Mouse (Mus musculus) heart, adult 2 months (tissue): ENCODE data around the gene Fbxo9. TPM values are rescaled to one million over a fixed set of nuclear protein-coding genes. Genes with fewer than 3 reads are reported as not detected.

Source experiments
- DNase-seq, 2 experiments: peaks; one replicate each; pipeline ENCODE4 v3.0.0; 2021
- H3K27ac ChIP-seq: fragments of 200-600 bp; 2 replicates; pipeline ENCODE4 v1.8.1; 2022
- H3K27me3 ChIP-seq: fragments of 200-500 bp; 2 replicates; pipeline ENCODE4 v1.6.1; 2012; ENCODE audit warnings: mild to moderate bottlenecking, low read length, inconsistent platforms, mixed read lengths; ENCODE audit not compliant: control insufficient read depth, insufficient read depth
- H3K36me3 ChIP-seq: fragments of 200-500 bp; 2 replicates; pipeline ENCODE4 v1.6.1; 2012; ENCODE audit warnings: low read length, inconsistent platforms; ENCODE audit not compliant: control insufficient read depth, insufficient read depth
- H3K4me1 ChIP-seq: fragments of 200-500 bp; 2 replicates; pipeline ENCODE4 v1.6.1; 2011; ENCODE audit warnings: low read length; ENCODE audit not compliant: control insufficient read depth, insufficient read depth
- H3K4me3 ChIP-seq: fragments of 200-600 bp; 2 replicates; pipeline ENCODE4 v1.8.1; 2022
- H3K79me2 ChIP-seq: fragments of 200-500 bp; replicated peaks from 2 replicates; pipeline ENCODE4 v1.6.1; 2012; ENCODE audit warnings: mild to moderate bottlenecking, inconsistent platforms, low read length, moderate library complexity, mixed read lengths; ENCODE audit not compliant: control insufficient read depth, insufficient read depth
- H3K9ac ChIP-seq: fragments of 200-500 bp; 2 replicates; pipeline ENCODE4 v1.6.1; 2012; ENCODE audit warnings: low read depth, mild to moderate bottlenecking, control low read depth, inconsistent platforms, low read length, mixed read lengths
- CTCF ChIP-seq: fragments of 200-600 bp; IDR thresholded peaks from 2 replicates; pipeline ENCODE4 v1.8.1; 2022; ENCODE audit warnings: antibody characterized with exemption, mild to moderate bottlenecking, moderate library complexity
- EP300 ChIP-seq: fragments of 200-500 bp; IDR thresholded peaks from 2 replicates; pipeline ENCODE4 v1.6.1; 2011; ENCODE audit warnings: low read depth, low read length, control low read depth; ENCODE audit not compliant: insufficient read depth
- POLR2A ChIP-seq: fragments of 200-500 bp; IDR thresholded peaks from 2 replicates; pipeline ENCODE4 v1.6.1; 2011; ENCODE audit warnings: mild to moderate bottlenecking, low read depth, low read length, control low read depth; ENCODE audit not compliant: insufficient read depth
- WGBS: fragments of 180-500 bp; shearing (Covaris S2); methylation state at CpG from one replicate; pipeline ENCODE4 v1.1.7; 2018; 5-methylcytosine and 5-hydroxymethylcytosine counted together
- intact Hi-C: fragments of 180-260 bp; cut with DNase I; formaldehyde crosslinking; loops from one replicate; pipeline ENCODE4 v1.15.1; 2025
- polyA plus RNA-seq: library from polyadenylated mRNA; depleted of rRNA; stranded (reverse); fragments of >200 nt; gene quantifications from 2 replicates; pipeline ENCODE4 v1.2.3, GENCODE M21; 2012; rRNA removed
- total RNA-seq, 2 experiments: library from RNA; stranded (reverse); gene quantifications; 2 replicates each; pipeline ENCODE4 v1.2.3; 2021

Gene Fbxo9
- total and polyA plus RNA-seq, 3 experiments = 34.4 to 69.5 (median 40.6) TPM

DNA sequence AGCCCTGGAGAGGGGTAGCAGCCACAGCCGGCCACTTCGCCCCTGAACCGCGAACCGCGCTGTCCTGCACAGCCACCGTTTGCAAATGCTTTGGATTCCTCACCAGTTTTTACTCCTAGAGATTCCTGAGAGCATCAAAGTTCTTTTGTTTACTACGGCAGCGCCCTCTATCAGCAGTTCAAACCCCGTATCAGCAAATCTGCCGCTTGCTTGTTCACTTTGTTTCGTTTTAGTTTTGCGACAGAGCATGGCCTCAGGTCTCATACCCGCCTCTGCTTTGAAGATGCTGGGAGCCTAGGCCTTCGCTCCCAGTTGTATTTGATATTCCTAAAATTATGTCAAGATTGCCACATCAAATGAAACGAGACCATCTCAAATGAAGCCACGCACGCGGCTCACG lies 62.1 kb downstream of the Fbxo9 start:
- Histone ChIP-seq H3K27me3 (no peaks in the 10 kb centered on the region), H3K4me3 (peak overlapping the region; percentile 36; the same call in 1 of the 2 replicates), H3K9ac (no peak overlapping the region), H3K4me1 (no peaks in the 10 kb centered on the region), H3K36me3 (no peaks in the 10 kb centered on the region), H3K27ac (no peak overlapping the region), H3K79me2 (no peaks in the 10 kb centered on the region)
- TF ChIP-seq POLR2A (no peak), CTCF (peak; percentile 53)
- intact Hi-C loops = no loop called here
- WGBS = 49% methylated on average over 20 of the region's 20 CpGs
- peak in 1 of 2 experiments; percentile 36 for DNase-seq

DNA sequence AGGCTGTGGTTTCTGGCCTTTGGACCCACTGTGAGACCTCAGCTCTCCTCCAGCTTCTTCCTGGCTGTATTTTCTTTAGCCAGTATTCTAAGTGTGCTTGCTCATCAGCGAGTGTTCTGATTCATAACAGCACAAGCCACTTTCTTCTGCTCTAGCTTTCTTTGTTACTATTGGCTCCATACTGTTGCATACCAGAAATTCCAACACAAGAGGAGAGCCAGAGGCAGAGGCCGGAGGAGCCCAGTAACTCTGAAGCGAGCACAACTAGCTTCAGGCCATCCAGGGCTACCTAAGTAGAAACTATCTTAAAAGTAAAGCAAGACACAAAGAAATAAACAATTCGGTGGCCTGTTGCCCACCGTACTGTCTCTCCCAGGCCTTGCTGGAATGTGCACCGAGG lies 63.7 kb downstream of the Fbxo9 start:
- intact Hi-C loops = no loop called here
- no peak for DNase-seq
- no peak overlapping the region for H3K27ac ChIP-seq
- H3K4me1 ChIP-seq = no peaks in the 10 kb centered on the region
- WGBS = 57% methylated on average over 6 of the region's 6 CpGs
- no peaks in the 10 kb centered on the region for H3K27me3 ChIP-seq
- TF ChIP-seq CTCF (no peak), POLR2A (no peak), EP300 (no peak)
- no peak overlapping the region for H3K4me3 ChIP-seq
- H3K36me3 ChIP-seq = no peaks in the 10 kb centered on the region
- H3K79me2 ChIP-seq = no peaks in the 10 kb centered on the region
- no peak overlapping the region for H3K9ac ChIP-seq

DNA sequence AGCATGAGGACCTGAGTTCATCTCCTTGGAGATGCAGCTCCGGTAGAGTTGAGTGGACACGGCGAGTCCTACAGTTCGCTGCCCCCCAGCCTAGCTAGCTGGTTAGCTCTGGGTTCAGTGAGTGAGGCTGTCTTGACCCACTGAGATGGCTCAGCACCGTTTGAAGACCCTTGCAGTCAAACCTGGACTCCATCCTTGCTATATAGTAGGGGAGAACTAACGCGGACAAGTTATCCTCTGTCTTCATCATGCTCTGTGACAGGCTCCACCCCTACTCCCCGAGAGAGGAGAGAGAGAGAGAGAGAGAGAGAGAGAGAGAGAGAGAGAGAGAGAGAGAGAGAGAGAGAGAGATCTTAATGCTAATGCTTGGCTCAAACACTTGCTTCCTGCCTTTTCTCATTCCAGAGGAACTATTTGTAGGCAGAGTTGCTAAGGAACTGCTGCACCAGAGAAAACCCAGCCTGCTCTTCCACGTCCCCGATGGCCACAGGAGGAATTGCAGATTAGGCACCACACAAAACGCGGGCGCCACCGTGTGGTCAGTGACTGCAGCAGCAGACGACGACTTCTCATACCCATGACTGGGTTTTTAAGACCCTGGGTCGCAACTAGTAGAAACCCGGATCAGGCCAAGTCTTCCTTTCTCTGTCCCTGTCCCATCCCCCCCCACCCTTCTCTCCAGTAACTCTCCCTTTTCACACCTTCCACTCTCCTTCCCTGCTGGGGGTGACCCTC lies 69.9 kb downstream of the Fbxo9 start:
- Histone ChIP-seq H3K4me3 (no peak overlapping the region), H3K36me3 (no peaks in the 10 kb centered on the region), H3K9ac (no peak overlapping the region), H3K79me2 (no peaks in the 10 kb centered on the region), H3K27me3 (no peaks in the 10 kb centered on the region), H3K27ac (no peak overlapping the region), H3K4me1 (peaks cover 2% of the 10 kb centered on the region; the same call in 1 of the 2 replicates)
- intact Hi-C loops = loop anchor here (2.0 to 10.0 kb wide), 4 partner anchors 32 to 442 kb away; no protein-coding TSS in a partner anchor
- DNase-seq = peak; percentile 78 to 86
- WGBS = 31% methylated on average over 18 of the region's 18 CpGs
- TF ChIP-seq CTCF (peak; percentile 90), POLR2A (no peak), EP300 (peak; percentile 85)

DNA sequence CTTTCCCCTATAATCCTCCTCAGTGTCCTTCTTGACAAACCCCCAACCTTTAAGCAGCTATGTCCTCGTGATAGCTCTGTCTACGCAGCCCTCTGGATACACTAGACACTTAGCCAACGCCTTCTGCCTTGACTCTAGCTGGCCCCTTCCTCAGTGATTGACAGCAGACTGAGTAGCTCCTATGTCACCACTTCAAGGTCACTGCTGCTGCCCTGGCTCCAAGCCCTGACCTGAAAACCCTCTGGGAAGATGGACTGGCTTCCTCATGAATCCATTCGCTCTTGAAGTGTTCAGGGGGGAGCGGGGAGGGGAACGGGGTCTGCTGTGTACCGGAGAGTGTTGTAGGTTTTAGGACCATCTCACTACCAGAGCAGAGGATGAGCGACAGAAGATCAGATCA lies 73.0 kb downstream of the Fbxo9 start:
- no peaks in the 10 kb centered on the region for H3K79me2 ChIP-seq
- no peak overlapping the region for H3K9ac ChIP-seq
- peaks cover 2% of the 10 kb centered on the region; the same call in 1 of the 2 replicates for H3K4me1 ChIP-seq
- H3K36me3 ChIP-seq = no peaks in the 10 kb centered on the region
- no peaks in the 10 kb centered on the region for H3K27me3 ChIP-seq
- no peak for DNase-seq
- H3K27ac ChIP-seq = no peak overlapping the region
- intact Hi-C loops = loop anchor here (5.0 to 10.0 kb wide), 2 partner anchors 381 to 439 kb away; no protein-coding TSS in a partner anchor
- no peak overlapping the region for H3K4me3 ChIP-seq
- 79% methylated on average over 8 of the region's 8 CpGs for WGBS
- TF ChIP-seq POLR2A = no peak
- TF ChIP-seq EP300 = no peak
- TF ChIP-seq CTCF = no peak

- Histone ChIP-seq H3K36me3 (no peaks in the 10 kb centered on the region), H3K79me2 (no peaks in the 10 kb centered on the region), H3K27ac (no peak overlapping the region), H3K4me1 (peaks cover 2% of the 10 kb centered on the region; the same call in 1 of the 2 replicates), H3K9ac (no peak overlapping the region), H3K27me3 (no peaks in the 10 kb centered on the region), H3K4me3 (no peak overlapping the region)
- WGBS = 77% methylated on average over 5 of the region's 5 CpGs
- intact Hi-C loops = loop anchor here (5.0 to 10.0 kb wide), 2 partner anchors 380 to 438 kb away; no protein-coding TSS in a partner anchor
- TF ChIP-seq EP300 = no peak
- no peak for TF ChIP-seq POLR2A
- TF ChIP-seq CTCF = peak; percentile 7; the same call in 1 of the 2 replicates
- no peak for DNase-seq
Measured at GRCm38 (mm10) chr9:78035296-78035695, 73.6 kb downstream of the Fbxo9 start.

GRCm38 (mm10) chr9:78032930-78033329 lies 75.9 kb downstream of the Fbxo9 start:
- WGBS = 86% methylated on average over 4 of the region's 4 CpGs

More at GRCm38 (mm10) chr9:78032930-78033329, 75.9 kb downstream of the Fbxo9 start:
- no peaks in the 10 kb centered on the region for H3K27me3 ChIP-seq
- H3K27ac ChIP-seq = no peak overlapping the region
- no peak for DNase-seq
- no peak overlapping the region for H3K9ac ChIP-seq
- no peaks in the 10 kb centered on the region for H3K79me2 ChIP-seq
- TF ChIP-seq CTCF = no peak
- H3K36me3 ChIP-seq = no peaks in the 10 kb centered on the region
- H3K4me1 ChIP-seq = no peaks in the 10 kb centered on the region
- H3K4me3 ChIP-seq = no peak overlapping the region
- intact Hi-C loops = loop anchor here (10.0 kb wide), 1 partner anchor 378 kb away; no protein-coding TSS in a partner anchor

Other genes with a start within 250 kb of the Fbxo9 start
- gene Elovl5, start 191.7 kb downstream of the Fbxo9 start, total RNA-seq = 10 to 100 TPM; 34.0 to 37.5 TPM
- gene Elovl5, start 191.7 kb downstream of the Fbxo9 start, polyA plus RNA-seq = 35.9 and 50.2 TPM in 2 replicates
- gene Gcm1, start 57.1 kb downstream of the Fbxo9 start, total RNA-seq = not detected
- not detected in 2 replicates for gene Gcm1, start 57.1 kb downstream of the Fbxo9 start, polyA plus RNA-seq
- 10 to 100 TPM; 12.5 to 14.0 TPM for gene Ick, start 127 bp upstream of the Fbxo9 start, total RNA-seq
- gene Ick, start 127 bp upstream of the Fbxo9 start, polyA plus RNA-seq = 7.8 and 10.1 TPM in 2 replicates
- 100 to 1,000 TPM; 100 to 104 TPM for gene Gsta4, start 73.7 kb upstream of the Fbxo9 start, total RNA-seq
- gene Gsta4, start 73.7 kb upstream of the Fbxo9 start, polyA plus RNA-seq = 53.4 and 88.7 TPM in 2 replicates
- 1 to 10 TPM; 1.3 to 2.2 TPM for gene Gsta1, start 121.6 kb upstream of the Fbxo9 start, total RNA-seq
- gene Gsta1, start 121.6 kb upstream of the Fbxo9 start, polyA plus RNA-seq = 0.66 and 2.3 TPM in 2 replicates
- 1 to 10 TPM; 1.1 to 1.6 TPM for gene Gm3776, start 148.1 kb upstream of the Fbxo9 start, total RNA-seq
- gene Gm3776, start 148.1 kb upstream of the Fbxo9 start, polyA plus RNA-seq = 0.18 and 1.1 TPM in 2 replicates
- under 1 TPM in 1 of 2 experiments, not detected in 1; 0.44 TPM for gene Gm10639, start 180.9 kb upstream of the Fbxo9 start, total RNA-seq
- 0.18 TPM in 1 of 2 replicates, not detected in the other for gene Gm10639, start 180.9 kb upstream of the Fbxo9 start, polyA plus RNA-seq
- not detected for gene Omt2a, start 205.7 kb upstream of the Fbxo9 start, total RNA-seq
- not detected in 2 replicates for gene Omt2a, start 205.7 kb upstream of the Fbxo9 start, polyA plus RNA-seq
- gene Omt2b, start 218.5 kb upstream of the Fbxo9 start, total RNA-seq = not detected
- gene Omt2b, start 218.5 kb upstream of the Fbxo9 start, polyA plus RNA-seq = not detected in 2 replicates
- gene Gsta2, start 246.7 kb upstream of the Fbxo9 start, total RNA-seq = under 1 TPM; 0.50 to 0.84 TPM
- gene Gsta2, start 246.7 kb upstream of the Fbxo9 start, polyA plus RNA-seq = 0.25 TPM in 1 of 2 replicates, not detected in the other